Mouse (Mus musculus): Measurements from ENCODE around the gene Pld1.

GRCm38 (mm10) chr3:28178333-28178732, 239.8 kb downstream of the Pld1 start:
- TF ChIP-seq POLR2A (IDR thresholded peaks at IDR 0.05; ENCODE audit: low read depth, low read length) (no peak), CTCF (IDR thresholded peaks at IDR 0.05; ENCODE audit: extremely low read depth, insufficient read length, insufficient replicate concordance, low read depth, low read length) (no peak)

Data from small intestine, adult 2 months (tissue).